Mouse (Mus musculus) hindbrain, postnatal 0 days (tissue): ENCODE data around the gene Eif4enif1. TPM values are rescaled to one million over a fixed set of nuclear protein-coding genes. Genes with fewer than 3 reads are reported as not detected.

Experiments
- ATAC-seq: fragments of 200-750 bp; cut with Nextera tagmentation; 2 replicates; pipeline ENCODE4 v1.8.0; 2017; ENCODE audit warnings: mild to moderate bottlenecking, moderate TSS enrichment, moderate library complexity
- DNase-seq: peaks from one replicate; pipeline ENCODE4 v3.0.0-alpha.2; 2015; ENCODE audit warnings: low spot score
- H3K27ac ChIP-seq: fragments of 300-500 bp; sonication (generic); 2 replicates; pipeline ENCODE4 v1.5.1; 2014; ENCODE audit warnings: mild to moderate bottlenecking
- H3K27me3 ChIP-seq: fragments of 300-500 bp; sonication (generic); 2 replicates; pipeline ENCODE4 v1.6.1; 2014; ENCODE audit warnings: low read length, mixed read lengths; ENCODE audit not compliant: insufficient read depth
- H3K36me3 ChIP-seq: fragments of 300-500 bp; sonication (generic); 2 replicates; pipeline ENCODE4 v1.6.1; 2014; ENCODE audit warnings: low read length, mixed read lengths; ENCODE audit not compliant: insufficient read depth
- H3K4me1 ChIP-seq: fragments of 300-500 bp; sonication (generic); 2 replicates; pipeline ENCODE4 v1.6.1; 2014; ENCODE audit warnings: antibody characterized with exemption, low read length, mixed read lengths; ENCODE audit not compliant: insufficient read depth
- H3K4me2 ChIP-seq: fragments of 300-500 bp; sonication (generic); 2 replicates; pipeline ENCODE4 v1.6.1; 2014; ENCODE audit warnings: low read depth, mild to moderate bottlenecking, low read length, moderate library complexity, mixed read lengths
- H3K4me3 ChIP-seq: fragments of 300-500 bp; sonication (generic); 2 replicates; pipeline ENCODE4 v1.5.1; 2014; ENCODE audit warnings: low read length
- H3K9ac ChIP-seq: fragments of 300-500 bp; sonication (generic); replicated peaks from 2 replicates; pipeline ENCODE4 v1.6.1; 2014; ENCODE audit warnings: mild to moderate bottlenecking, low read length, moderate library complexity, mixed read lengths
- H3K9me3 ChIP-seq: fragments of 300-500 bp; sonication (generic); 2 replicates; pipeline ENCODE4 v1.6.1; 2016; ENCODE audit warnings: low read length, mixed read lengths
- CTCF ChIP-seq: IDR thresholded peaks from 2 replicates; pipeline ENCODE4 v1.5.1; 2016; ENCODE audit warnings: antibody characterized with exemption, control low read depth, low read depth
- WGBS: fragments of 180-500 bp; shearing (Covaris S2); extraction: QIAGEN DNeasy Blood & Tissue Kit; methylation state at CpG from one replicate; pipeline ENCODE4 v1.1.7; 2014; 5-methylcytosine and 5-hydroxymethylcytosine counted together
- polyA plus RNA-seq: library from polyadenylated mRNA; unstranded; fragments of >200 nt; fragmentation: Nextera tagmentation; extraction: Ambion mirVana; gene quantifications from 2 replicates; pipeline ENCODE4 v1.2.1, GENCODE M21; 2015
- total RNA-seq: library from RNA; depleted of rRNA; stranded (reverse); fragments of >200 nt; gene quantifications from 2 replicates; pipeline ENCODE4 v1.2.3, GENCODE M21; 2014

The Eif4enif1 gene
- total and polyA plus RNA-seq, 2 experiments from 2014 or later: 35.3 to 42.1 TPM

DNA sequence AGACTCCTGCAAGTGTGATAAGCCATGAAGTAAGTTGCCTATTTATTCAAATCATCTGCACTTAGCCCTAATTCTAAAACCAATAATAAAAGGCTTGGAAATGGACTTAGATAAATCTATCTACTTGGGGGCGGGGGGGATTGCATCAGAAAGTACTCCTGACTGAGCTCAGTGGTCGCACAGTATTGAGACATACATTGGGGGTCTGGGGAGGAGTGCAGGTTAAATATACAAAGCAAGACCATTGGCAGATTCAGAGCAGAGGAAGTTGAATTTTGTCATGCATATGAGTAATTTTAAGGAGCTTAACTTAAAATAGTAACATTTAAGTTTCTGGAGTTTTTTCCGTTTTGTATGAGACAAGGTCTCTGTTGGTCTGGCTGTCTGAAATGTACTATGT, 30.1 kb downstream of the Eif4enif1 start:
- no peak for DNase-seq
- H3K27me3 ChIP-seq: no peaks in the 10 kb centered on the region
- no peak overlapping the region for H3K4me2 ChIP-seq
- no peaks in the 10 kb centered on the region for H3K9me3 ChIP-seq
- no peak overlapping the region for H3K27ac ChIP-seq
- no peak for TF ChIP-seq CTCF
- WGBS: 92% methylated on average over 3 of the region's 3 CpGs
- no peak overlapping the region for H3K9ac ChIP-seq
- peaks cover 28% of the 10 kb centered on the region for H3K36me3 ChIP-seq
- H3K4me1 ChIP-seq: no peaks in the 10 kb centered on the region
- ATAC-seq: no peak
- no peak overlapping the region for H3K4me3 ChIP-seq

- Histone ChIP-seq H3K27me3 (no peaks in the 10 kb centered on the region), H3K36me3 (peaks cover 22% of the 10 kb centered on the region), H3K9ac (no peak overlapping the region), H3K4me1 (no peaks in the 10 kb centered on the region), H3K27ac (no peak overlapping the region), H3K4me2 (no peak overlapping the region), H3K9me3 (no peaks in the 10 kb centered on the region), H3K4me3 (no peak overlapping the region)
- no peak for TF ChIP-seq CTCF
- ATAC-seq (no peak), DNase-seq (no peak)
- WGBS: 97% methylated on average over 4 of the region's 4 CpGs
These were observed 31.5 kb downstream of the Eif4enif1 start for GRCm38 (mm10) chr11:3233704-3234103.

DNA sequence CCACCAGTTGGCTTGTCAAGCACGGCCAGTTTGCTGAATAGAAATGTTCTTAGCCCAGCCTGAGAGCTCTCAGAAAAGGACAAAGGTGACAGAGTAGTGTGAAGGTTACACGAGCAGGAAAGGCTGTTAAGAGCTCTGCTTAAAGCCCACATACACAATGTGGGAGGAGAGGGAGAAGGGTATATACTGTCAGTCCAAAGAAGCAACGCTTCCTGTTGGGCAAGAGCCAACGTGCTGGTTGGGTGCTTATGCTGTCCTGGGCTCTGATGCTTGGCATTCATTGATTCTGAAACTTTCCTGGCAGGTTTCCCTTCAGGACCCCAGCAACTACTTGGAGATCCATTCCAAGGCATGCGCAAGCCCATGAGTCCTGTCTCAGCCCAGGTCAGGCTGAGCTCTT, 33.1 kb downstream of the Eif4enif1 start:
- ATAC-seq (peak; percentile 10; the same call in 1 of the 2 replicates), DNase-seq (peak; percentile 39)
- no peak overlapping the region for H3K9ac ChIP-seq
- H3K4me1 ChIP-seq: no peaks in the 10 kb centered on the region
- peaks cover 32% of the 10 kb centered on the region for H3K36me3 ChIP-seq
- H3K9me3 ChIP-seq: no peaks in the 10 kb centered on the region
- no peak for TF ChIP-seq CTCF
- 49% methylated on average over 5 of the region's 5 CpGs for WGBS
- H3K27me3 ChIP-seq: no peaks in the 10 kb centered on the region
- no peak overlapping the region for H3K4me2 ChIP-seq
- no peak overlapping the region for H3K27ac ChIP-seq
- H3K4me3 ChIP-seq: no peak overlapping the region

GRCm38 (mm10) chr11:3242395-3242794, 40.2 kb downstream of the Eif4enif1 start:
- TF ChIP-seq CTCF: no peak
- DNase-seq: no peak
- no peaks in the 10 kb centered on the region for H3K27me3 ChIP-seq
- no peaks in the 10 kb centered on the region for H3K9me3 ChIP-seq
- H3K27ac ChIP-seq: no peak overlapping the region
- peaks cover 68% of the 10 kb centered on the region for H3K36me3 ChIP-seq
- no peak overlapping the region for H3K9ac ChIP-seq
- ATAC-seq: no peak
- 93% methylated on average over 7 of the region's 7 CpGs for WGBS
- H3K4me3 ChIP-seq: no peak overlapping the region
- H3K4me1 ChIP-seq: no peaks in the 10 kb centered on the region
- H3K4me2 ChIP-seq: no peak overlapping the region

- WGBS: 57% methylated on average over 4 of the region's 4 CpGs
- H3K27ac ChIP-seq: no peak overlapping the region
- no peaks in the 10 kb centered on the region for H3K4me1 ChIP-seq
- H3K4me2 ChIP-seq: no peak overlapping the region
- peaks cover 80% of the 10 kb centered on the region for H3K36me3 ChIP-seq
- no peak for TF ChIP-seq CTCF
- no peaks in the 10 kb centered on the region for H3K27me3 ChIP-seq
- ATAC-seq (no peak), DNase-seq (no peak)
- H3K4me3 ChIP-seq: no peak overlapping the region
- H3K9ac ChIP-seq: no peak overlapping the region
- no peaks in the 10 kb centered on the region for H3K9me3 ChIP-seq
These were observed 41.6 kb downstream of the Eif4enif1 start for GRCm38 (mm10) chr11:3243771-3244170.

- H3K27ac ChIP-seq: no peak overlapping the region
- H3K4me2 ChIP-seq: no peak overlapping the region
- no peaks in the 10 kb centered on the region for H3K4me1 ChIP-seq
- peaks cover 78% of the 10 kb centered on the region for H3K36me3 ChIP-seq
- H3K4me3 ChIP-seq: no peak overlapping the region
- no peak for TF ChIP-seq CTCF
- DNase-seq (no peak), ATAC-seq (no peak)
- H3K27me3 ChIP-seq: no peaks in the 10 kb centered on the region
- no peaks in the 10 kb centered on the region for H3K9me3 ChIP-seq
- no peak overlapping the region for H3K9ac ChIP-seq
- WGBS: 91% methylated on average over 2 of the region's 2 CpGs
These were observed 45.2 kb downstream of the Eif4enif1 start for GRCm38 (mm10) chr11:3247387-3247786.

GRCm38 (mm10) chr11:3259537-3259936, 57.3 kb downstream of the Eif4enif1 start:
- ATAC-seq: no peak

More at GRCm38 (mm10) chr11:3259537-3259936, 57.3 kb downstream of the Eif4enif1 start:
- H3K9ac ChIP-seq: no peak overlapping the region
- H3K36me3 ChIP-seq: peaks cover 39% of the 10 kb centered on the region
- no peaks in the 10 kb centered on the region for H3K9me3 ChIP-seq
- H3K27me3 ChIP-seq: no peaks in the 10 kb centered on the region
- no peaks in the 10 kb centered on the region for H3K4me1 ChIP-seq
- H3K27ac ChIP-seq: no peak overlapping the region
- no peak for TF ChIP-seq CTCF
- 94% methylated on average over 1 of the region's 1 CpGs for WGBS
- no peak for DNase-seq
- H3K4me2 ChIP-seq: no peak overlapping the region
- no peak overlapping the region for H3K4me3 ChIP-seq
